Mouse (Mus musculus): ENCODE measurements at regions not wholly inside any gene's neighbourhood (a gene's known extent, or its start where the extent isn't known, plus 50 kb on each side); places are given as distances from the start of the nearest gene placed in this dataset.

- no peak for TF ChIP-seq CTCF (IDR thresholded peaks at IDR 0.05; ENCODE audit: insufficient read depth, low read depth, low read length)
- no peak for TF ChIP-seq POLR2A (IDR thresholded peaks at IDR 0.05; ENCODE audit: insufficient read depth, low read depth, low read length)
Observed at GRCm38 (mm10) chr6:140172716-140173115, 131.5 kb upstream of the Plcz1 start.
